Mouse (Mus musculus): Measurements from ENCODE around the gene Ldb2.

GRCm38 (mm10) chr5:44601340-44601739 lies 198.1 kb downstream of the Ldb2 start:
- TF ChIP-seq POLR2A (IDR thresholded peaks at IDR 0.05; ENCODE audit: borderline replicate concordance, low read depth, low read length) (no peak), CTCF (IDR thresholded peaks at IDR 0.05; ENCODE audit: low read depth, low read length) (no peak)

Measured in bone marrow macrophage, adult 2 months (primary cell).